Mouse (Mus musculus): ENCODE results near the gene 1700012B07Rik. TPM values are rescaled to one million over a fixed set of nuclear protein-coding genes. Genes with fewer than 3 reads are reported as not detected.

The 1700012B07Rik gene
- polyA plus RNA-seq, 1 experiment from 2014 or later = not detected

DNA sequence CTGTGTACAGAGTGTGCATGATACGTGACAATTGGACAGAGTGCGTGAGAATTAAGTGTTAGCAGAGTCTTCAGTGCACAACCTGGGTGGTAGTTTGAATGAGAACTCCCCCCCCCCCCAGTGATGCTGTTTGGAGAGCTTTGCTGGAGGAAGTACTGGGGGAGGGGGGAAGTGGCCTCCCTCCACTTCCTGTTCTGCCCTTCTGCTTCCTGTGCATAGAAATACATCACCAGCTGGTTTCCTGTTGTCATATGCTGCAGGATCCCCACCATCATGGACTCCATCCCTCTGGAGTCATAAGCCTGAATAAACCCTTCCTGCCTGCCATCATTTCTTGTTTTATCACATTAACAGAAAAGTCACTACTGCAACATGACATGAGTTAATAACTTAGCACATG, 35.9 kb downstream of the 1700012B07Rik start:
- no peaks in the 10 kb centered on the region for H3K36me3 ChIP-seq (ENCODE audit: control insufficient read depth, insufficient read depth)
- H3K4me1 ChIP-seq (ENCODE audit: control insufficient read depth, insufficient read depth, low read length) = no peaks in the 10 kb centered on the region
- no peak for ATAC-seq (replicated peaks; ENCODE audit: extremely low read depth, insufficient read depth, low FRiP score)
- H3K4me2 ChIP-seq (ENCODE audit: low read depth, low read length) = no peak overlapping the region
- H3K27ac ChIP-seq (ENCODE audit: low read length) = no peak overlapping the region
- WGBS = 88% methylated on average over 2 of the region's 2 CpGs
- H3K4me3 ChIP-seq (ENCODE audit: low read length) = no peak overlapping the region
- no peaks in the 10 kb centered on the region for H3K27me3 ChIP-seq (ENCODE audit: control insufficient read depth, insufficient read depth, low read length)
- no peak overlapping the region for H3K9ac ChIP-seq (ENCODE audit: low read length)
- peaks cover 5% of the 10 kb centered on the region; the same call in 1 of the 2 replicates for H3K9me3 ChIP-seq (replicated peaks; ENCODE audit: control insufficient read depth, low read length)

DNA sequence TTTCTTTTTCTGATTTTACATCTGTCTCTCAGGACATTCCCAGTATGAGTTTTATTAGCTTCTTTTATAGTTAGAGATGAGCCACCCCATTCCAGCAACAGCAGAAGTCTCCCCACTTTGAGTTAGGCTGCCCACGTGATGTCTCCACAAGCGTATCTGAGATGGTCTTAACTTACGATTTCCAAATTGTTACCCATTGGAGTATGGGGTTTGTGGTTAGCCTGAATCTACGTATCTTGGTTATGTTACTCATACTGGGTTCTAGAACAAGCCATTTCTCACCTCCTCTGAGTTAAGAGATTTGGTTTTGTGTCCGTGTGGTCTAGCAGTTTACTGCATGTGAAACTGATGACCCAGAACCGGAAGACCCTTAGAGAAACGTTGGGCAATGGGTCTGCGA, 37.6 kb downstream of the 1700012B07Rik start:
- H3K36me3 ChIP-seq (ENCODE audit: control insufficient read depth, insufficient read depth) = no peaks in the 10 kb centered on the region
- ATAC-seq (replicated peaks; ENCODE audit: extremely low read depth, insufficient read depth, low FRiP score) = no peak
- H3K27me3 ChIP-seq (ENCODE audit: control insufficient read depth, insufficient read depth, low read length) = no peaks in the 10 kb centered on the region
- H3K4me3 ChIP-seq (ENCODE audit: low read length) = no peak overlapping the region
- H3K9ac ChIP-seq (ENCODE audit: low read length) = no peak overlapping the region
- peaks cover 5% of the 10 kb centered on the region; the same call in 1 of the 2 replicates for H3K9me3 ChIP-seq (replicated peaks; ENCODE audit: control insufficient read depth, low read length)
- WGBS = 81% methylated on average over 8 of the region's 8 CpGs
- H3K4me1 ChIP-seq (ENCODE audit: control insufficient read depth, insufficient read depth, low read length) = no peaks in the 10 kb centered on the region
- no peak overlapping the region for H3K27ac ChIP-seq (ENCODE audit: low read length)
- H3K4me2 ChIP-seq (ENCODE audit: low read depth, low read length) = no peak overlapping the region

DNA sequence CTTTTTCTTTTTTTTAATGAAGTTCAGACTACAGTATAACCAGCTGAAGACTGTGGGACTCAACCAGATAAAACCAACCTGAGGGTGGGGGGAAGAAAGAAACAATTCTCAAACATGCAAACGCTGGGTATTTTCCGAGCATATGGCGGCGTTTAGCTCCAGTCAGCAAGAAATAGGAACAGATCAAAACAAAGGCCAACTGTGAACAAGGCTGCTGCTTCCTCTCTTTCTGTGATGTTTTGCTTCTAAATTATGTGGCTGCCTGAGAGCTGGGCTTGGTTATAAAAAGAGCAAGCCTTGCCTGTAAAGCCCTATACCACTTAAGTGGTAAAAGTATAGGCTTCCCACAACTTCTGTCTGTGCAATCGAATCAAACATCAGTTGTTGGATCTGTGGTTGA, 42.5 kb downstream of the 1700012B07Rik start:
- Histone ChIP-seq H3K4me3 (ENCODE audit: low read length) (no peak overlapping the region), H3K9me3 (replicated peaks; ENCODE audit: control insufficient read depth, low read length) (no peaks in the 10 kb centered on the region), H3K36me3 (ENCODE audit: control insufficient read depth, insufficient read depth) (no peaks in the 10 kb centered on the region), H3K4me1 (ENCODE audit: control insufficient read depth, insufficient read depth, low read length) (no peaks in the 10 kb centered on the region), H3K4me2 (ENCODE audit: low read depth, low read length) (no peak overlapping the region), H3K9ac (ENCODE audit: low read length) (no peak overlapping the region), H3K27ac (ENCODE audit: low read length) (no peak overlapping the region), H3K27me3 (ENCODE audit: control insufficient read depth, insufficient read depth, low read length) (no peaks in the 10 kb centered on the region)
- 84% methylated on average over 5 of the region's 5 CpGs for WGBS
- no peak for ATAC-seq (replicated peaks; ENCODE audit: extremely low read depth, insufficient read depth, low FRiP score)

DNA sequence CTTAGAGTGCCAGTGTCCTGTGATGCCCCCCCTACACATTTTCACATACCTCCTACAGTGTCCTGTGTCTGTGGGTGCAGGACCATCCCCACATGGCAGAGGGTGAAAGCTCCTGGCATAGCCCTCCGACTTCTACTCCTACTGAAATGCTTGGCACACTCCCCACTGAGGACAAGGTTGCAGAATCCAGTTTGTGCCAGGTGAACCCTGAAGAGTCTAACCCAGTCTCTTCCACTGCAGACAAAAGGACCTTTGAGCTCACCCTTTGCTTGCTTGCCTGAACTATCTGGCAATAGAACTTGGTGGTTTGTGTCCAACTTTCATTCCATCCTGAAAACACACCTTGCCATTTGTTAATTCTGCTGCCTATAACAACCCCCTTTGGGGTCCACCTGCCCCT, 56.5 kb downstream of the 1700012B07Rik start:
- no peak for ATAC-seq (replicated peaks; ENCODE audit: extremely low read depth, insufficient read depth, low FRiP score)
- WGBS = 79% methylated on average over 1 of the region's 1 CpGs

DNA sequence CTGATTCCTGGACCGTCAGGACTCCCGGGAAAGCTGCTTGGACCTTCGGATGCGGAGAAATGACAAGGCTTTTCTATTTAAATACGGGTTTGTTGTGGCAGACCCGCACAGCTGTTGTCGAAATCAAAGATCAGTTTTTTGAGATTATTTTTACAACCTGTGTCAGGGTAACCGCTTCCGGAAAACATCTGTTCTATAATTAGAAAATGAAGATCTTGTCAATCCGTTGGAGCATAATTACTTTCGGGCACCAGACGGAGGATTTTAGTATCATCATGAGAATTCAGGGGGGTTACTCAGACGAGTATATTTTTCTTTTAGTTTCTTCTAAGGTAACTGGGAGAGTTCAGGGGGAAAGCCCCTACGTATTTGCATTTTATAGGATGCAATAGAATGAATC, 57.7 kb downstream of the 1700012B07Rik start:
- Histone ChIP-seq H3K36me3 (ENCODE audit: control insufficient read depth, insufficient read depth) (no peaks in the 10 kb centered on the region), H3K9me3 (replicated peaks; ENCODE audit: control insufficient read depth, low read length) (peaks cover 5% of the 10 kb centered on the region; the same call in 1 of the 2 replicates), H3K4me3 (ENCODE audit: low read length) (no peak overlapping the region), H3K9ac (ENCODE audit: low read length) (no peak overlapping the region), H3K4me2 (ENCODE audit: low read depth, low read length) (no peak overlapping the region), H3K4me1 (ENCODE audit: control insufficient read depth, insufficient read depth, low read length) (no peaks in the 10 kb centered on the region), H3K27ac (ENCODE audit: low read length) (no peak overlapping the region), H3K27me3 (ENCODE audit: control insufficient read depth, insufficient read depth, low read length) (no peaks in the 10 kb centered on the region)
- WGBS = 77% methylated on average over 14 of the region's 14 CpGs
- no peak for ATAC-seq (replicated peaks; ENCODE audit: extremely low read depth, insufficient read depth, low FRiP score)

More for the DNA sequence above, 56.5 kb downstream of the 1700012B07Rik start:
- H3K9ac ChIP-seq (ENCODE audit: low read length) = no peak overlapping the region
- H3K4me3 ChIP-seq (ENCODE audit: low read length) = no peak overlapping the region
- H3K4me2 ChIP-seq (ENCODE audit: low read depth, low read length) = no peak overlapping the region
- H3K27ac ChIP-seq (ENCODE audit: low read length) = no peak overlapping the region
- H3K4me1 ChIP-seq (ENCODE audit: control insufficient read depth, insufficient read depth, low read length) = no peaks in the 10 kb centered on the region
- H3K27me3 ChIP-seq (ENCODE audit: control insufficient read depth, insufficient read depth, low read length) = no peaks in the 10 kb centered on the region
- H3K9me3 ChIP-seq (replicated peaks; ENCODE audit: control insufficient read depth, low read length) = peaks cover 5% of the 10 kb centered on the region; the same call in 1 of the 2 replicates
- H3K36me3 ChIP-seq (ENCODE audit: control insufficient read depth, insufficient read depth) = no peaks in the 10 kb centered on the region

DNA sequence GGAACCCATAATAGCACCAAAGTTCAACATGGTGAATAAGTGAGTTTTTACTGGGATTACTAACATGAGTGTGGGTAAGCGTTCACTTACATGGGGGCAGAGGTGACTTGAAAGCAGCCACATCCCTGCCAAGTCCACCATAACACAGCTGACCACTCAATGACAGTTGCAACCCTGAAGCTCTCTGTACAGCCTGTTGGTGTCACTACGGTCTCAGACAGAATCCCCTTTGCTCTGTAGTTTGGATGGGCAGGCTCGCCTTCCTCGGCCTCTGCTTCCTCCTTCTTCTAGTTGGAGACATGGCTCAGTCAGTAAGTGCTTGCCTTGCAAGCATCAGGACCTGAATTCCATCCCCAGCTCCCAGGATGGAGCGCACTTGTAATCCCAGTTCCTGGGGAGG, 58.8 kb downstream of the 1700012B07Rik start:
- no peak overlapping the region for H3K27ac ChIP-seq (ENCODE audit: low read length)
- H3K4me3 ChIP-seq (ENCODE audit: low read length) = no peak overlapping the region
- no peak overlapping the region for H3K9ac ChIP-seq (ENCODE audit: low read length)
- no peak for ATAC-seq (replicated peaks; ENCODE audit: extremely low read depth, insufficient read depth, low FRiP score)
- 59% methylated on average over 5 of the region's 5 CpGs for WGBS
- H3K4me2 ChIP-seq (ENCODE audit: low read depth, low read length) = no peak overlapping the region
- no peaks in the 10 kb centered on the region for H3K9me3 ChIP-seq (replicated peaks; ENCODE audit: control insufficient read depth, low read length)
- H3K27me3 ChIP-seq (ENCODE audit: control insufficient read depth, insufficient read depth, low read length) = no peaks in the 10 kb centered on the region
- H3K4me1 ChIP-seq (ENCODE audit: control insufficient read depth, insufficient read depth, low read length) = no peaks in the 10 kb centered on the region
- no peaks in the 10 kb centered on the region for H3K36me3 ChIP-seq (ENCODE audit: control insufficient read depth, insufficient read depth)

DNA sequence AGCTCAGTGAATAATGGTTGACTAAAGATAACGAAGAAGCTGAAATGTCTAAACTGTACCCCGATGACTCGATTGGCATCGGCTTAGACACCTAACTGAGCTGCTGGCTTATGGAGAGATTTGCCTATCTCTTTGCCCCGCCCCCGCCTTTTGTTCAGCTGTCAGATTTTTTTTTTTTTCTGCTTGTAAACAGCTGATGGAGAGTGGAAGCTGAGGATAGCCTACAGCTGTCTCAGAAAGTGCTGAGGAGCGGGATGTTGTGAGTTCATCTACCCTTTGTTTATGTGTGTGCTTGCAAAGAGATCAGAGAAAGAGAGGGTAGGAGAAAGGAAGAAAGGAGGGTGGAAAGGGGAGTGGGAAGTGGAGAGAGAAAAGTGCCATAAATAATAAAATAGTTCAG, 67.8 kb downstream of the 1700012B07Rik start:
- Histone ChIP-seq H3K36me3 (ENCODE audit: control insufficient read depth, insufficient read depth) (no peaks in the 10 kb centered on the region), H3K27me3 (ENCODE audit: control insufficient read depth, insufficient read depth, low read length) (no peaks in the 10 kb centered on the region), H3K9ac (ENCODE audit: low read length) (no peak overlapping the region), H3K4me3 (ENCODE audit: low read length) (no peak overlapping the region), H3K4me1 (ENCODE audit: control insufficient read depth, insufficient read depth, low read length) (no peaks in the 10 kb centered on the region), H3K4me2 (ENCODE audit: low read depth, low read length) (no peak overlapping the region), H3K27ac (ENCODE audit: low read length) (no peak overlapping the region), H3K9me3 (replicated peaks; ENCODE audit: control insufficient read depth, low read length) (no peaks in the 10 kb centered on the region)
- no peak for ATAC-seq (replicated peaks; ENCODE audit: extremely low read depth, insufficient read depth, low FRiP score)
- 71% methylated on average over 7 of the region's 7 CpGs for WGBS

DNA sequence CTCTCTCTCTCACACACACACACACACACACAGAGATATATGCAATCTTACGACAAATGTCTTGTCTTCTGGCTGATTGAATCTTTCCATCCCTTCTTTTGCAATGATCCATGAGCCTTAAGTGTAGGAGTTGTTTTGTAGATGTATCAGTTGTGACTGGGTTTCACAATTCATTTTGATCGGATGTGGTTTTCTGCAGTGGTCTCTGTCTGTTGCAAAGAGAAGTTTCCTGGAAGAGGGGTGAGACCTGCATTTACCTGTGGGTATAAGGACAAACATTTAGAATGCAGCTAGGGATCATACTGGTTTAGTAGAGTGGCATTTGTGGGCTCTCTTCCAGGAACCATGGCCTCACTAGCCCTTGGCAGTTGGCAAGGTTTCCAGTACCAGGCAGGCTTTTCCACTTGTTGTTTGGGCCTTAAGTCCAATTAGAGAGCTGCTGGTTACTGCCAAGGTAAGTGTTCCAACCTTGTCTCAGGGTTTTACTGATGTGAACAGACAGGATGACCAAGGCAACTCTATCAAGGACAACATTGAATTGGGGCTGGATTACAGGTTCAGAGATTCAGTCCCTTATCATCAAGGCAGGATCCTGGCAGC, 69.1 kb downstream of the 1700012B07Rik start:
- Histone ChIP-seq H3K4me2 (ENCODE audit: low read depth, low read length) (no peak overlapping the region), H3K27ac (ENCODE audit: low read length) (no peak overlapping the region), H3K9ac (ENCODE audit: low read length) (no peak overlapping the region), H3K4me3 (ENCODE audit: low read length) (no peak overlapping the region), H3K4me1 (ENCODE audit: control insufficient read depth, insufficient read depth, low read length) (no peaks in the 10 kb centered on the region), H3K27me3 (ENCODE audit: control insufficient read depth, insufficient read depth, low read length) (no peaks in the 10 kb centered on the region), H3K9me3 (replicated peaks; ENCODE audit: control insufficient read depth, low read length) (no peaks in the 10 kb centered on the region), H3K36me3 (ENCODE audit: control insufficient read depth, insufficient read depth) (no peaks in the 10 kb centered on the region)
- ATAC-seq (replicated peaks; ENCODE audit: extremely low read depth, insufficient read depth, low FRiP score) = no peak
- WGBS = 84% methylated on average over 2 of the region's 2 CpGs

DNA sequence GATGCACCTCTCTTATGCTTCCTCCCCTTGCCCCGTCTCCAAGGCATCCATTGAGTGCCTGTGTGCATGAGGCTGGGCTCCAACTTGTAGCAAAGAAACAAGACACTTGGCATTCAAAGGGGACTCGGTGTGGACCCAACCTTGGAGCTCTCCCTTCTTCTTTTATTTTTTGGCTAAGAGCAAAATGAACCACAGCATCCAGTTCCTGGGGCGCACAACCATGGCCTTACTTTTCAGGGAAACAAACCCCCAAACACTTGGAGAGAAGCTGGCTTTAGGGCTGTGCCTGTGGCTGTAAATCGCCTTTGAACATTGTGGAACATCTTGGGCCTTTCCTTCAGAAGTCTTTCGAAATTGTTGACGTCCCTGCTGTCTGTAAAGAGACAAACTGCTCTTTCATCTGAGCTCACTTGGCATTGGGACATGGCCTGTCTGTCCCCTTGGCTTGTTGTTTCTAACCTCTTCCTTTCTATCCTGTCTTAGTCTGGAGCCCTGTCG, 73.7 kb downstream of the 1700012B07Rik start:
- H3K4me3 ChIP-seq (ENCODE audit: low read length) = no peak overlapping the region
- no peak overlapping the region for H3K4me2 ChIP-seq (ENCODE audit: low read depth, low read length)
- ATAC-seq (replicated peaks; ENCODE audit: extremely low read depth, insufficient read depth, low FRiP score) = no peak
- no peaks in the 10 kb centered on the region for H3K4me1 ChIP-seq (ENCODE audit: control insufficient read depth, insufficient read depth, low read length)
- no peak overlapping the region for H3K27ac ChIP-seq (ENCODE audit: low read length)
- no peak overlapping the region for H3K9ac ChIP-seq (ENCODE audit: low read length)
- no peaks in the 10 kb centered on the region for H3K36me3 ChIP-seq (ENCODE audit: control insufficient read depth, insufficient read depth)
- no peaks in the 10 kb centered on the region for H3K9me3 ChIP-seq (replicated peaks; ENCODE audit: control insufficient read depth, low read length)
- H3K27me3 ChIP-seq (ENCODE audit: control insufficient read depth, insufficient read depth, low read length) = no peaks in the 10 kb centered on the region
- WGBS = 79% methylated on average over 7 of the region's 7 CpGs

Data from heart, embryonic 16.5 days (tissue).